In genomic region chr15:98987077-98987630, GRCm38 (mm10) we compare ENCODE assay signal across 9 mouse cellular contexts. TPM values are rescaled to one million over a fixed set of nuclear protein-coding genes. Genes with fewer than 3 reads are reported as not detected.
DNase-seq lines count a peak whose midpoint lies in the region; ATAC-seq lines count a peak whose summit lies in the region.
"Had no signal": no experiment of that assay in that cellular context is flagged by ENCODE, and none has a peak within 500 bp of the region (broad histone marks: within the 10 kb centered on the region; RNA-seq: fewer than 3 reads in every experiment).

No protein-coding gene starts in this region.

- peak overlapping the region; percentile 44; the same call in 1 of the 2 replicates for H3K27ac ChIP-seq in kidney, embryonic 14.5 days (ENCODE audit: low read depth, low read length)
- peak overlapping the region; percentile 85 for H3K27ac ChIP-seq in embryonic facial prominence, embryonic 12.5 days
- peak overlapping the region; percentile 94 for H3K27ac ChIP-seq in hindbrain, embryonic 14.5 days

- WGBS in kidney, embryonic 14.5 days: 51% methylated on average over 7 of the region's 7 CpGs
- 22% methylated on average over 7 of the region's 7 CpGs for WGBS in embryonic facial prominence, embryonic 12.5 days
- WGBS in hindbrain, embryonic 14.5 days: 8% methylated on average over 7 of the region's 7 CpGs

- no peak for ATAC-seq in kidney, embryonic 14.5 days (ENCODE audit: low FRiP score, low TSS enrichment)
- ATAC-seq in embryonic facial prominence, embryonic 12.5 days (ENCODE audit: insufficient number of reproducible peaks, insufficient read depth, low FRiP score, low TSS enrichment): no peak
- ATAC-seq in hindbrain, embryonic 14.5 days (ENCODE audit: low FRiP score): no peak
- ATAC-seq: Patski had no signal

- H3K9ac ChIP-seq in kidney, embryonic 14.5 days (ENCODE audit: low read depth, low read length): no peak overlapping the region
- no peak overlapping the region; the same call in 1 of the 2 replicates for H3K9ac ChIP-seq in embryonic facial prominence, embryonic 12.5 days
- H3K9ac ChIP-seq in hindbrain, embryonic 14.5 days: peak overlapping the region; percentile 67

- no peaks in the 10 kb centered on the region for H3K9me3 ChIP-seq in kidney, embryonic 14.5 days (ENCODE audit: control insufficient read depth, low read length)
- no peaks in the 10 kb centered on the region for H3K9me3 ChIP-seq in embryonic facial prominence, embryonic 12.5 days
- no peaks in the 10 kb centered on the region for H3K9me3 ChIP-seq in hindbrain, embryonic 14.5 days (ENCODE audit: control insufficient read depth, low read length)

- no peak for DNase-seq in kidney, postnatal 25 days
- DNase-seq in hindbrain, embryonic 14.5 days (ENCODE audit: low spot score): peak; percentile 58
- peak; percentile 59 for DNase-seq in neural tube, embryonic 10.5 days (ENCODE audit: extremely low spot score, low spot score)
- no peak for DNase-seq in right cerebral cortex, adult 18-20 months
- no peak for DNase-seq in right cerebral cortex, adult 2 months (ENCODE audit: low spot score in 2 of 2)
- no peak for DNase-seq in frontal cortex, postnatal 10 days (ENCODE audit: low spot score in 2 of 2)

- 0 out of 2 replicates have a peak, but pooled peaks cover 4% of the 10 kb centered on the region for H3K4me1 ChIP-seq in kidney, embryonic 14.5 days (ENCODE audit: control insufficient read depth, insufficient read depth, low read length)
- H3K4me1 ChIP-seq in embryonic facial prominence, embryonic 12.5 days: peaks cover 52% of the 10 kb centered on the region
- peaks cover 64% of the 10 kb centered on the region for H3K4me1 ChIP-seq in hindbrain, embryonic 14.5 days (replicated peaks; ENCODE audit: control insufficient read depth, insufficient read depth, low read length)

- H3K36me3 ChIP-seq in kidney, embryonic 14.5 days (ENCODE audit: control insufficient read depth, insufficient read depth, low read length): no peaks in the 10 kb centered on the region
- no peaks in the 10 kb centered on the region for H3K36me3 ChIP-seq in embryonic facial prominence, embryonic 12.5 days
- no peaks in the 10 kb centered on the region for H3K36me3 ChIP-seq in hindbrain, embryonic 14.5 days (replicated peaks; ENCODE audit: control insufficient read depth, insufficient read depth)

- H3K4me3 ChIP-seq in kidney, embryonic 14.5 days (ENCODE audit: low read length): no peak overlapping the region
- H3K4me3 ChIP-seq in embryonic facial prominence, embryonic 12.5 days: no peak overlapping the region
- H3K4me3 ChIP-seq in hindbrain, embryonic 14.5 days (replicated peaks; ENCODE audit: low read length): peak overlapping the region; percentile 38

- no peak overlapping the region for H3K4me2 ChIP-seq in kidney, embryonic 14.5 days (replicated peaks; ENCODE audit: low read depth, low read length)
- no peak overlapping the region for H3K4me2 ChIP-seq in embryonic facial prominence, embryonic 12.5 days (replicated peaks)
- H3K4me2 ChIP-seq in hindbrain, embryonic 14.5 days (replicated peaks): peak overlapping the region; percentile 91

- no peaks in the 10 kb centered on the region for H3K27me3 ChIP-seq in kidney, embryonic 14.5 days (ENCODE audit: control insufficient read depth, insufficient read depth, low read length)
- H3K27me3 ChIP-seq in embryonic facial prominence, embryonic 12.5 days: no peaks in the 10 kb centered on the region
- no peaks in the 10 kb centered on the region for H3K27me3 ChIP-seq in hindbrain, embryonic 14.5 days (ENCODE audit: control insufficient read depth, insufficient read depth, low read length)
- H3K27me3 ChIP-seq: Patski had no signal

RNA-seq across cellular contexts. Expression of gene Tuba1a, which starts 33.7 kb away (rescaled TPM):
- 891 and 921 TPM in 2 replicates for polyA plus RNA-seq in kidney, embryonic 14.5 days (2014; fragmentation: Nextera tagmentation; extraction: Ambion mirVana)
- polyA plus RNA-seq in embryonic facial prominence, embryonic 12.5 days (2016; fragmentation: Nextera tagmentation; extraction: Ambion mirVana): 2,353 and 2,615 TPM in 2 replicates
- 14,408 and 15,410 TPM in 2 replicates for polyA plus RNA-seq in hindbrain, embryonic 14.5 days (2014; fragmentation: Nextera tagmentation; extraction: Ambion mirVana)

RNA-seq across cellular contexts. Expression of gene Gm49450, which starts 33.8 kb away (rescaled TPM):
- not detected in 2 replicates for polyA plus RNA-seq in kidney, embryonic 14.5 days (2014; fragmentation: Nextera tagmentation; extraction: Ambion mirVana)
- polyA plus RNA-seq in embryonic facial prominence, embryonic 12.5 days (2016; fragmentation: Nextera tagmentation; extraction: Ambion mirVana): not detected in 2 replicates
- not detected in 2 replicates for polyA plus RNA-seq in hindbrain, embryonic 14.5 days (2014; fragmentation: Nextera tagmentation; extraction: Ambion mirVana)
- polyA plus RNA-seq: Patski had no signal

RNA-seq across cellular contexts. Expression of gene Tuba1c, which starts 42.5 kb away (rescaled TPM):
- 187 and 196 TPM in 2 replicates for polyA plus RNA-seq in kidney, embryonic 14.5 days (2014; fragmentation: Nextera tagmentation; extraction: Ambion mirVana)
- 98.8 and 103 TPM in 2 replicates for polyA plus RNA-seq in embryonic facial prominence, embryonic 12.5 days (2016; fragmentation: Nextera tagmentation; extraction: Ambion mirVana)
- 21.7 and 24.2 TPM in 2 replicates for polyA plus RNA-seq in hindbrain, embryonic 14.5 days (2014; fragmentation: Nextera tagmentation; extraction: Ambion mirVana)

RNA-seq across cellular contexts. Expression of gene Tuba1b, which starts 52.8 kb away (rescaled TPM):
- 1,971 and 2,088 TPM in 2 replicates for polyA plus RNA-seq in kidney, embryonic 14.5 days (2014; fragmentation: Nextera tagmentation; extraction: Ambion mirVana)
- 1,598 and 1,609 TPM in 2 replicates for polyA plus RNA-seq in embryonic facial prominence, embryonic 12.5 days (2016; fragmentation: Nextera tagmentation; extraction: Ambion mirVana)
- 1,223 and 1,455 TPM in 2 replicates for polyA plus RNA-seq in hindbrain, embryonic 14.5 days (2014; fragmentation: Nextera tagmentation; extraction: Ambion mirVana)

Comparison
In these comparisons a context has a peak if more than half of its experiments do, and no peak if none do; other contexts are left out.
1. H3K27ac ChIP-seq: peak in every context shown above with its lines; median percentile 94 in hindbrain, embryonic 14.5 days; 85 in embryonic facial prominence, embryonic 12.5 days; 44 in kidney, embryonic 14.5 days.
2. DNase-seq: peak in hindbrain, embryonic 14.5 days (single experiment) and neural tube, embryonic 10.5 days (single experiment); none in kidney, postnatal 25 days (0 of 2), right cerebral cortex, adult 18-20 months (single experiment), right cerebral cortex, adult 2 months (0 of 2) and frontal cortex, postnatal 10 days (0 of 2).